Mouse (Mus musculus) hindbrain, embryonic 10.5 days (tissue): Measurements from ENCODE around the gene Sirt4. TPM values are rescaled to one million over a fixed set of nuclear protein-coding genes. Genes with fewer than 3 reads are reported as not detected.
"Not testable (repeated sequence)": the region's sequence is repeated elsewhere in the genome, so short reads cannot be mapped to it uniquely, and the experiment has no call there.

Source experiments
- DNase-seq: peaks from one replicate; pipeline ENCODE4 v3.0.0-alpha.2; 2017; ENCODE audit warnings: low spot score
- H3K27ac ChIP-seq: fragments of 300-500 bp; sonication (generic); 2 replicates; pipeline ENCODE4 v1.5.1; 2016; ENCODE audit warnings: mild to moderate bottlenecking, moderate library complexity
- H3K27me3 ChIP-seq: fragments of 300-500 bp; sonication (generic); 2 replicates; pipeline ENCODE4 v1.6.1; 2016; ENCODE audit warnings: mild to moderate bottlenecking; ENCODE audit not compliant: poor library complexity, insufficient read depth, severe bottlenecking
- H3K36me3 ChIP-seq: fragments of 300-500 bp; sonication (generic); 2 replicates; pipeline ENCODE4 v1.6.1; 2016; ENCODE audit warnings: mild to moderate bottlenecking, moderate library complexity
- H3K4me1 ChIP-seq: fragments of 300-500 bp; sonication (generic); replicated peaks from 2 replicates; pipeline ENCODE4 v1.6.1; 2016; ENCODE audit warnings: mild to moderate bottlenecking
- H3K4me3 ChIP-seq: fragments of 300-500 bp; sonication (generic); 2 replicates; pipeline ENCODE4 v1.5.1; 2016; ENCODE audit warnings: mild to moderate bottlenecking, moderate library complexity
- H3K9me3 ChIP-seq: fragments of 300-500 bp; sonication (generic); 2 replicates; pipeline ENCODE4 v1.6.1; 2016; ENCODE audit warnings: mild to moderate bottlenecking, moderate library complexity
- WGBS: fragments of 180-500 bp; shearing (Covaris S2); methylation state at CpG from one replicate; pipeline ENCODE4 v1.1.7; 2016; 5-methylcytosine and 5-hydroxymethylcytosine counted together
- polyA plus RNA-seq: library from polyadenylated mRNA; unstranded; fragments of >200 nt; fragmentation: Nextera tagmentation; extraction: Ambion mirVana; gene quantifications from 2 replicates; pipeline ENCODE4 v1.2.1, GENCODE M21; 2016

Sirt4 gene
- polyA plus RNA-seq, 1 experiment from 2014 or later: 17.2 TPM

- Histone ChIP-seq H3K36me3 (no peaks in the 10 kb centered on the region), H3K27ac (no peak overlapping the region), H3K4me1 (peaks cover 7% of the 10 kb centered on the region), H3K27me3 (peaks cover 7% of the 10 kb centered on the region), H3K9me3 (no peaks in the 10 kb centered on the region), H3K4me3 (no peak overlapping the region)
- whole genome bisulfite sequencing: 72% methylated on average over 6 of the region's 6 CpGs
- no peak for DNase-seq
These were observed 14.7 kb downstream of the Sirt4 start for GRCm38 (mm10) chr5:115469791-115470190.

DNA sequence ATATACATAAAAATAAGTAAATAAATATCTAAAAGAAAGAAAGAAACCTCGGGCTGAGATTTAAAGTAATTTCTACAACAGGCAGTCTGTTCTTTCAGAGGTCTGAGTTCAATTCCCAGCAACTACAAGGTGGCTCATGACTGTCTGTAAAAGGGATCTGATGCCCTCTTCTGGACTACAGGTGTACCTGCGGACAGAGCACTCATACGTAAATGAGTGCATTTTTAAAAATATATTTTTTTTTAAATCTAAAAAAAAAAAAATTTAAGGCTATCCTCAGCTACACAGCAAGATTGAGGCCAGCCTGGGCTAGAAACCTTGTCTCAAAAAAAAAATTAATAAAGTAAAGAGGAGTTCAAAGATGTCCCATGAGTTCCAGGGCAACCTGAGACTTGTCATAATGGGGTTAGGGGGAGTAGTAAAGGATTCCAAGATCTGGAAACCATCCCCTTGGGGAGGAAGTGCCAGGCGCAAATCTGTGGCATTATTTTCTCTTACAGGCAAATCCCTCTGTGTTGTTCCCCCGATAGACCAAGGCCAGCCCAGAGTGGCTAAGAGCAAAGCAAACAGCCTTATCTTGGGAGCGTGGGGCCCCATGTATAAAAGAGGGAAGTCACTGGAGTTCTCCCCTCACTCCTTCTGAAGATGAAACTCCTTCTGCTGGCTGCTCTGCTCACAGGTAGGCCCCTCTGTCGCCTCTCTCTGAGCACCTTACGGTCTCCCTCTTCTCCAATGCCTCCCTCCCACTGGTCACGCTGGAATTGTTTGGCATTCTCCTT, 18.7 kb downstream of the Sirt4 start, which contains the start of gene Pla2g1b:
TSS of gene Pla2g1b (plus strand) at position 621 of the 779 bp plus-strand sequence.
- DNase-seq: no peak
- Histone ChIP-seq H3K4me3 (no peak within 1 kb of the TSS), H3K36me3 (no peaks in the 10 kb centered on the region), H3K9me3 (no peaks in the 10 kb centered on the region), H3K27me3 (no peaks in the 10 kb centered on the region), H3K27ac (no peak within 1 kb of the TSS), H3K4me1 (peaks cover 4% of the 10 kb centered on the region)
- WGBS: 48% methylated on average over 9 of the region's 9 CpGs

- 79% methylated on average over 18 of the region's 18 CpGs for WGBS
These were observed 20.0 kb downstream of the Sirt4 start for GRCm38 (mm10) chr5:115464408-115465115.

GRCm38 (mm10) chr5:115458918-115459317, 25.6 kb downstream of the Sirt4 start:
- no peaks in the 10 kb centered on the region for H3K27me3 ChIP-seq
- peaks cover 9% of the 10 kb centered on the region; the same call in 1 of the 2 replicates for H3K4me1 ChIP-seq
- H3K4me3 ChIP-seq: no peak overlapping the region
- peaks cover 11% of the 10 kb centered on the region for H3K36me3 ChIP-seq
- WGBS: 73% methylated on average over 13 of the region's 13 CpGs
- H3K27ac ChIP-seq: no peak overlapping the region
- H3K9me3 ChIP-seq: no peaks in the 10 kb centered on the region
- no peak for DNase-seq

More at GRCm38 (mm10) chr5:115464408-115465115, 20.0 kb downstream of the Sirt4 start:
- DNase-seq: no peak
- H3K4me1 ChIP-seq: no peaks in the 10 kb centered on the region
- no peaks in the 10 kb centered on the region for H3K9me3 ChIP-seq
- H3K27me3 ChIP-seq: no peaks in the 10 kb centered on the region
- H3K4me3 ChIP-seq: no peak overlapping the region
- no peak overlapping the region for H3K27ac ChIP-seq
- no peaks in the 10 kb centered on the region for H3K36me3 ChIP-seq

DNA sequence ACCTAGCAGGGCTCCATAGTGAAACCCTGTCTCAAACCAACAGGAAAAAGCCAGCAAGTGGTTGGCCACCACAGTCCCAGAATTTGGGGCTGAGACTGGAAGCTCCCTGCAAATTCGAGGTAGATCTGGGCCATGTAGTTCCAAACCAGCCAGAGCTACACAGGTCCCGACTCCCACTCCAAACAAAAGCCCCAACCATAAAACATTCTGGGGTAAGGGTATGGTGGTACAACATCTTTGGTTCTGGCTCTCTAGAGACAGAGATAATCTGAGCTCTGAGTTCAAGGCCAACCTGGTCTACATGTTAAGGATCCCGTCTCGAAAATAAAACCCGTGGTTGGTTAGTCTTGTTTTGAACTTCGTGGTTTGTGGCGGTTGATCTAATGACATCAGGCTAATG, 28.7 kb downstream of the Sirt4 start:
- Histone ChIP-seq H3K9me3 (no peaks in the 10 kb centered on the region), H3K4me1 (peaks cover 14% of the 10 kb centered on the region; the same call in 1 of the 2 replicates), H3K4me3 (no peak overlapping the region), H3K36me3 (peaks cover 42% of the 10 kb centered on the region), H3K27me3 (no peaks in the 10 kb centered on the region), H3K27ac (no peak overlapping the region)
- no peak for DNase-seq
- WGBS: 81% methylated on average over 7 of the region's 7 CpGs

DNA sequence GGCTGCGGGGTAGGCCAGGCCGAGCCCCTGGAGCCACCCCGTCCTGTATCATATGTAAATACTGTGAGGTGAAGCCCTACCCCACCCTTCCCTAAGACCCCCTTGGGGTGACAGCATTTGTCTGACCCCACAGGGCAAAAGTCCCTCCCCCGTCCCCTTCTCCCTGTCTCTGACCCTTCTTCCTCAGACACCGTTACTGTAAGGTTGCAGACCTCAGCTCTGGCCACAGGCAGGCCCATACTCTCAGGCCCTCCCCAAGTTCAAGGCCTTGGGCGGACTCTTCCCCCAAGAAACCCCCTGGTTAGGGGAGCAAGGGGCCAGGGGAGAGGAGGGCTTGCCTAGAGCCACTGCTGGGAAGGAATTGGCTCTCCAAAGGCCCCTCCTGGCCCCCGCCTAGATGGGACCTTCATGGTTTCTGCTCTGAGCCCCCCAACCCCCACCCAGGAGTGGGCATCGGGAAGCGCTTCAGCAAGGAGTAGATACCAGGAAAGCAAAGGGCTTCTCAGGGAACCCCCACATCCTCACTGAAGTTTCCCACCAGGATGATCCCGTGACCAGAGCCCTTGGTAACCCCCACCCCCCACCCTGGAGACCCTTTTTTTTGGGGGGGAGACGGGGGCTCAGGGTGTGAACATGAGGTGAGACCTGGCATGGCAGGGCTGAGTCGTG, 30.0 kb downstream of the Sirt4 start:
- H3K27me3 ChIP-seq: no peaks in the 10 kb centered on the region
- H3K9me3 ChIP-seq: no peaks in the 10 kb centered on the region
- WGBS: 84% methylated on average over 12 of the region's 12 CpGs
- H3K4me1 ChIP-seq: peaks cover 16% of the 10 kb centered on the region
- H3K27ac ChIP-seq: peak overlapping the region; percentile 40; the same call in 1 of the 2 replicates
- H3K36me3 ChIP-seq: peaks cover 55% of the 10 kb centered on the region
- DNase-seq: no peak
- no peak overlapping the region for H3K4me3 ChIP-seq

DNA sequence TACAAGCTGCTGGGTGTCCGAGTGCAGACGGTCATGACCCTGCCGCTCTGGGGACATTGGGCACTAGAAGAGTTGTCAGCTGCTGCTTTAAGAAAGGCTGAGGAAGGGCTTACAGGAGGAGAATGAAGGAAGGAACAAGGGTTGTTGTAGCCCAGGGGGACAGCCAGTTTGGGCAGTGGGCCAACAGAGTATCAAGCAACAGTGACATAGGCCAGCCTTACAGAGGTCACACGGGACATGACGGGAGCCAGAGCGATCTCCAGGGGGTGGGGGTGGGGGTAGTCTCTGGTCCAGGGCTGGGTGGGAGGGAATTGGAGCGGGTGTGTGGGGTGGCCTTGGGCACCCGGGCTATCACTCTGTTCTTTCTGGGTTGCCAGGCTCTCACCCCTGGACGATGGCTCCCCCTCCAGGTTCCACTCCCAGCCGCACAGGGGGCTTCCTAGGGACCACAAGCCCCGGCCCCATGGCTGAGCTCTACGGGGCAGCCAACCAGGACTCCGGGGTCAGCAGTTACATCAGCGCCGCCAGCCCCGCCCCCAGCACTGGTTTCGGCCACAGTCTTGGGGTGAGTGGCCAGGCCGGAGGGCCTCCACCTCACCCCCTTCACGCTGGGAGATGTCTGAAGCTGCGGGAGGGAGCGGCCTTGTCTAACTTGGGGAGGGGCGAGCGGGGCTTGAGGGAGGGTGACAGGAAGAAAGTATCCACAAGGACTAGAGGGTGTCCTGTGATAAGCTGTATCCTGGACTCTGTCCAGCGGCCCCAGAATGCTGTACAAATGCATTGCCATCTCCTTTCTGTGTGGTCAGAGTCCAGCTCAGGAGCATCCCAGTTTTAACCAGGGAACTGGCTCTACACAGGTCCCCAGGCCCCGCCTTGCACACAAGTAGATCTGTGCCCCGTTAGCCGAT, 33.9 kb downstream of the Sirt4 start:
- DNase-seq: no peak
- Histone ChIP-seq H3K4me1 (peaks cover 25% of the 10 kb centered on the region), H3K4me3 (peak overlapping the region; percentile 16; the same call in 1 of the 2 replicates), H3K9me3 (no peaks in the 10 kb centered on the region), H3K27me3 (no peaks in the 10 kb centered on the region), H3K36me3 (peaks cover 94% of the 10 kb centered on the region), H3K27ac (peak overlapping the region; percentile 43; the same call in 1 of the 2 replicates)
- 93% methylated on average over 27 of the region's 27 CpGs for WGBS

DNA sequence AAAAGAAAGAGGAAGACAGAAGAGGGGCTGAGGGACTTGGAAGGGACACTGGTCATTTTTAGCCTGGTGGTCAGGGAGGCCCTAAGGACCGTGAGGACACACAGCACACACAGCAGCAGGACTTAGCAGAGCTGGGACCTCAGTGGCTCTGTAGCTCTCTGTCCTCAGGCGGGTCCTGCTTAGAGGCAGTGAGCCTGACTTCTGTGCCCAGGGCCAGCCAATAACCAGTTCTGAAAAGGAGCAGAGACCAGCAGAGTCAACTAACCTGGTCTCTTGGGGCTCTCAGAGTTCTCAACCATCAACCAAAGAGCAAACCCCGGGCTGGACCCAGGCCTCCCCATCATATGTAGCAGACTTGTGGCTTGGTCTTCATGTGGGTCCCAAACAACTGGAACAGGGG, 35.3 kb downstream of the Sirt4 start:
- Histone ChIP-seq H3K4me3 (no peak overlapping the region), H3K36me3 (peaks cover 100% of the 10 kb centered on the region), H3K4me1 (peaks cover 27% of the 10 kb centered on the region), H3K27me3 (no peaks in the 10 kb centered on the region), H3K27ac (no peak overlapping the region), H3K9me3 (no peaks in the 10 kb centered on the region)
- no peak for DNase-seq
- WGBS: 90% methylated on average over 3 of the region's 3 CpGs

DNA sequence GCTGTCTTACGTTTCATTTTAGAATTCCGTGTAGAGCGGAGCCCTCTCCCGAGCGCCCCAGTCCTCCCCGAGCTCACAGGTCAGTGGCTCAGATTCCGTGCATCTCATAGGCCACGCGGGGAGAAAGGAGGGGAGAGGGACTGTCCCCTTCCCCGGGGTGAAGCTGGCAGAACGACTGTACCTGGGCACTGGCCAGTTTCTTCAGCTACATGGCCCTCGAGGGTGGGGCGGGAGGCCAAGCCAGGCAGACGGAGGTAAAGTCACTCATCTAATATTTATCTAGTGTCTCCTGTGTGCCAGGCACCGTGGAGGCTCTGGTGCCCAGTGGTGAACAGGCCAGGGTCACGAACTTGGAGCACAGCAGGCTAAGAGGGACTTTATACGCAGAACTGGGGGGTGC, 37.4 kb downstream of the Sirt4 start:
- Histone ChIP-seq H3K9me3 (no peaks in the 10 kb centered on the region), H3K27me3 (no peaks in the 10 kb centered on the region), H3K4me1 (peaks cover 22% of the 10 kb centered on the region), H3K27ac (no peak overlapping the region), H3K4me3 (no peak overlapping the region), H3K36me3 (peaks cover 100% of the 10 kb centered on the region)
- 87% methylated on average over 17 of the region's 17 CpGs for WGBS
- DNase-seq: no peak

DNA sequence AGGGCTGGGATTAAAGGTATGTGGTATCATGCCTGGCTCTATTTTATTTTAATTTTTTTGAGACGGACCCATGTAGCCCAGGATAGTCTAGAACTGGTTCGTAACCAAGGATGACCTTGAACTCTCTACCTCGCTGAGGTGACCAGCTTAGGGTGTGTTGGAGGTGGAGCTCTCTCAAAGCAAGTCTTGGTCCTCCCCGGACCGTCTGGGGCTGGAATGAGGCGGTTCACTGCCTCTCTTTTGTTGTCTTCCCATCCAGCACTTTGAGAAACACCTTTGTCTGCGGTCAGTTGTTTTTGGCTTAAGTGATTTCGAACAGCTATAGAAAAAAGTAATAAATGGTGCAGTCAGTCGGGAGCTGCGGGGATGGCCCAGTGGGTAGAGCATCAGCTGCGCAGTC, 40.4 kb downstream of the Sirt4 start:
- H3K9me3 ChIP-seq: no peaks in the 10 kb centered on the region
- H3K36me3 ChIP-seq: peaks cover 100% of the 10 kb centered on the region
- no peak for DNase-seq
- H3K27ac ChIP-seq: no peak overlapping the region
- H3K4me3 ChIP-seq: no peak overlapping the region
- H3K4me1 ChIP-seq: peaks cover 43% of the 10 kb centered on the region
- WGBS: 85% methylated on average over 11 of the region's 11 CpGs
- no peaks in the 10 kb centered on the region for H3K27me3 ChIP-seq

DNA sequence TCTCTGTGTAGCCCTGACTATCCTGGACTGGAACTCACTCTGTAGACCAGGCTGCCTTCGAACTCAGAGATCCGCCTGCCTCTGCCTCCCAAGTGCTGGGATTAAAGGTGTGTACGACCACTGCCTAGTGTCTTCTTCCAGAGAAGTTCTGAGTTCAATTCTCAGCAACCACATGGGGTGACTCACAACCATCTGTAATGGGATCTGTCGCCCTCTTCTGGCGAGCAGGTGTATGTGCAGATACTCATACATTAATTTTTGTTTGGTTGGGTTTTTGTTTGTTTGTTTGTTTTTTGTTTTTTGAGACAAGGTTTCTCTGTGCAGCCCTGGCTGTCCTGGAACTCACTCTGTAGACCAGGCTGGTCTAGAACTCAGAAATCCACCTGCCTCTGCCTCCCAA, 41.9 kb downstream of the Sirt4 start:
- Histone ChIP-seq H3K36me3 (peaks cover 100% of the 10 kb centered on the region), H3K4me1 (peaks cover 58% of the 10 kb centered on the region)
- H3K9me3 ChIP-seq, H3K4me3 ChIP-seq, DNase-seq, H3K27me3 ChIP-seq, H3K27ac ChIP-seq: not testable (repeated sequence)
- 71% methylated on average over 5 of the region's 5 CpGs for WGBS
